Mouse (Mus musculus) spleen, postnatal 4 days (tissue): ENCODE measurements around the gene Kdm4b.
A peak's percentile ranks its signal among the peaks of the same experiment; 100 is the strongest.

ENCODE experiments used
- DNase-seq, 2 experiments: peaks; one replicate each; pipeline ENCODE4 v3.0.0; 2022; ENCODE audit warnings: low spot score in 2 of 2

Kdm4b gene

DNA sequence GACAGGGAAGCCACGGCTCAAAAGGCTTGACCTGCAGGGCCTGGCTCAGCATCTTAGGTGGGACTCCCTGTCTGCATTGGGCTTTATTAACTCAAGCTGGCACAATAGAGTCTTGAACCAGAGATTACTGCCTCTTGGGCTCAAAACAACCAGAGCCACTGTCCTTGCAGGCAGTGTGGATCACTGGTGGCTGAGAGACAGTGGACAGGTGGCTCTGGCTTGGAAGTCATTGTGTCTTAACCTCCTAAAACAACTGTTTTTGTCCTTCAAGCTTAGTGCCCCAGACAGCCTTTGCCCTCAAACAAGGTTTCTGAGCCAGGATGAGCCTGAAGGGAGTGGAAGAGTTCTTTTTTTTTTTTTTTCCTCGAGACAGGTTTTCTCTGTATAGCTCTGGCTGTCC is 19.5 kb downstream of the Kdm4b start:
- no peak for DNase-seq

DNA sequence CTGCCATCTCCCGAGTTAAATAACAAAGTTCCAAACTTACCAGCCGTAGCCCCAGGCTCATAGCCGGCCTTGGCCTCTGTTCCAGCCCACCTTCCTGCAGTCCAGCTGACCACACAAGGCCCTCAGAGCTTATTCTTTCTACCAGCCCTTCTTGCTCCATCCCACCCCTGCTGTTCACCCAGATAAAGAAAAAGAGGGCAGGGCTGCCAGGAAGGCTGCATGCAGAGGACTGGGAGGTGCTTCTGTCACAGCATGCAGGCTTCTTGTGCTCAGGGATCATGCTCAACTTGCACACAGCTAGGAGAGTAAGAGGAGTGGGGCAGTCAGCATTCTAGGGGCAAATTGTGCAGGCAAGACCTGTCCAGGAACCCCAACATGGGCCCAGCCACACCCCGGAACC is 22.3 kb downstream of the Kdm4b start:
- no peak for DNase-seq

DNA sequence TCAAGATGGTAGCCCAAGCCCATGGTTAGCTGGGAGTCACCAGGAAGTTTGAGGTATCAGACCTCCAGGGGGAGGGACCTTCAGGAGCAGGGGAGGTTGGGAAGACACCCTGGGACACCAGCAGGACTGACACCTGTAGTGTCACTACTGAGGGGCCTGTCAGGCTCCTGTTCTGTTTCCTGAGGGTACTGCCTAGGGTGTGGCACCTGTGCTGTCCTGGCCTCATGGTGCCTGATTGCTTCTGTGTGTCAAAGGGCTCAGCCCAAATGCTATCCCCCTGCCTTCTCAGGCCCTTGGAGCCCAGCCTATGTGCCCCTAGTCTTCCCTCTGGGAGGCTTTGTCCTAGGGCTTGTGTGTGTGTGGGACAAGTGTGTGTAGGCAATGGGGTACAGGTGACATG is 22.7 kb downstream of the Kdm4b start:
- no peak for DNase-seq

DNA sequence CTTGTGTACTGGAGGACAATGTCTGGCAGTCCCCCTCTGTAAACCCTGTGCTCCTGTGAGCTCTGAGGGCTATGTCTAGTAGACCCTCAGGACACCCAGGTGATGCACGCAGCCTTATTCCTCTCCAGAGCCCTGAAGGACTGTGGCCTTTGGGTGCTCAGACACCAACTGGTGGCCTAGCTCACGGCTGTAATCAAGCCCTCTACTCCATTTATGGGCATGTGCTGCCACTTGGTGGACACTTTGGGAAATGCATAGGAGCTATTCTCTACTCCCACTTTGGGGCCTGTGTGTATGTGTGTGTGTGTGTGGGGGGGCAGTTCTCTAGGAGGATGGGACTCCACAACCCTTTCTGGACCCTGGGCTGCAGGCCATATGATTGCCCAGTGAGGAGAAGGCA is 24.8 kb downstream of the Kdm4b start:
- DNase-seq: peak; percentile 77 to 94

DNA sequence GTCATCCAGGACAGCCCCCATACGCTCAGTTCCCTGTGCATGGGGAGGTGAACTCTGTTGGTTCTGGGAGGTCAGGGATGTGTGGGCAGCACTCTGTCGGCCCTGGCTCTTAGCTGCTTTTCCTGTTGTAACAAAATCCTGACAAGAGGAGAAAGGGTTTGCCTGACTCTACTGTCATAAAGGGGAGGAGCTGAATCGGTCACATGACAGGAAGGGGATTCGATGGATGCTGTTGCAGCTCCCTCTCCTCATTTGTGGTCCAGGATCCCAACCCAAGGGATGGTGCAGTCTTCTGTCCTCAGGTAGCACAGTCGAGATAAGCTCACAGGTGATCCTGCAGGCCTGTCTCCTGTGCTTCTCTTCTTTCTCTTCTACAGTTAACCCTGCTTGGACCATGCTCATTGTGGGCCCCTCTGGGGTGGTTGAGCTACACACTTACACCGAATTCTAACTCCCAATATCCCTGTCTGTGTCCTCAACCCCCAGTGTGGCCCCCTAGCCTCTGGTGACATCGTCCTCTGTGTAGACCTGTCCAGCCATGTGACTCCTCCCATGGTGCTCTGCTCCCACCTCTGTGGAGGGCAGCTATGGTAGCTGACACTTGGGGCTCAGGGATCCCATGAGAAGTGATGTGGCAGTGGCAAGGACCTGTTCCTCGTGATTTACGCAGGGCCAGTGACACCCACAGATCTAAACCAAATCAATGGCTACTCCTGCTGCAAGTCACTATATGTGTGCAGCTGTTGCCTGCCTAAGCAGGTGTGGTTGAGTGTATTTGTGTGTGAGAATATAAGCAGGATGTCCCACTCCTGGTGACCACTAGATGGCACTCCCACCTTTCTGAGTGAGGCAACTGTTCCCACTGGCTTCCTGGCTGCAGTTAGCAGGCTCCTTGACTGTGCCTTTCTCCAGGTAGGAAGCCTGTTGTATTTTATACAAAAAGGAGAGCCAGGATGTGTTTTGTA is 31.3 kb downstream of the Kdm4b start:
- DNase-seq: peak; percentile 54 to 80

DNA sequence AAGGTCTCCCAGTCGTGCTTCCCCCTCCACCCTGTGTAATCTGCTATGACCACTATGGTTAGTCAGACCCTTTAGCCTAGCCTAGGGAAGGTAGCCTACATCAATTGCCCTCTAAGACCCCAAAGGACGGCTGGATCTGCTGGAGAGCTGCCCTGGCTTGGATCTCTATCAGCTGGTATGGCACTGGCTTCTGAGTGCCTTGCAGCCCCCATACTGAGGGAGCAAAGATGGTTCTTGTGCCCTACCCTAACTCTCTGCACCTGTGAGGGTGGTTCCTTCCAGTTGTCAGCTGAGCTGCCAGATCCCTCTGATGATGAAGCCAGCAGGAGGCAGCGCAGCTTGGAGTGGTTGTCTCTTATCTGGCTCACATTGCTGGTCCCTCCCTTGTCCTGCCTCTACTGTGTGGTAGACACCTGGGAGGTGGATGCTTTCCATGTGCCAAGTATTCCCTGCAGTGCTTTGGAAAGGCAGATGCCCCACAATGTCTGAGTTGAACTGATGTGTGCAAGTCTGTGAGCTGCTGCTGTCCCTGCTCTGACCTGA is 33.4 kb downstream of the Kdm4b start:
- DNase-seq: no peak

DNA sequence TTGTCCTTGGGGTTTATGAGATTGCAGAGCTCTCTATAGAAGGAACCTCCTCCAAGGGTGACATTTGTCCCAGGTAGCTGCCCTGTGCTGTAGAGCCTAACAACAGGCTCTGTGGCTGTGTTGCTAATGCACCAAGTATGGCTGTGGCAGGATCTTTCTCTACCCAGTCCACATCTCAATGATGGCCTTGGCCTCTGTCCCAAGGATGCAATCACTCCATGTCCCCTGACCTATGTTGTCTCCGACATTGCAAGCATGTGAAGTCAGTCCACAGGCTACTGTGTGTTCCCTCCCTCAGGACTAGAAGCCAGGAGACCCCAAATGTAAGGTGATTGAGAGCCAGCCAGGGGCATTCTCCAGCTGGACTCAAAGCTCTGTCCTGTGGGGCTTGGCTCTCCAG is 34.0 kb downstream of the Kdm4b start:
- no peak for DNase-seq

DNA sequence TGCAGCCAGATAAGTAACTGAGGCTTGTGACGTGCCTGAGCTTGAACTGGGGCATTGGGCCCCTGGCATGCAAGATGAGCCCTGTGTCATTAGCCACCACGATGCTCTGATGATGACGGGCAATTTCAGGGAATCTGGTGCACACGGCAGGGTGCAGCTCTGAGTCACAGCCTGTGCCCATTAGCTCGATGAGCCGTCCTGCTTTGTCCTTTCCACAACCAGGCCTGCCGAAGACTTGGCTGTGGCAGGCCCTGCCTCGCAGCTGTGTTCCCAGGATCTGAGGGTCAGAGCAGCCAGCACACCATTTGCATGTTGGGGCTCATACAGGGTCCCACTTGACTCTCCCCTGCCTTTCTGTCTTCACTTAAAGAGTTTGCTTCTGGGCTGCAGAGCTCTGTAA is 34.6 kb downstream of the Kdm4b start:
- DNase-seq: no peak

DNA sequence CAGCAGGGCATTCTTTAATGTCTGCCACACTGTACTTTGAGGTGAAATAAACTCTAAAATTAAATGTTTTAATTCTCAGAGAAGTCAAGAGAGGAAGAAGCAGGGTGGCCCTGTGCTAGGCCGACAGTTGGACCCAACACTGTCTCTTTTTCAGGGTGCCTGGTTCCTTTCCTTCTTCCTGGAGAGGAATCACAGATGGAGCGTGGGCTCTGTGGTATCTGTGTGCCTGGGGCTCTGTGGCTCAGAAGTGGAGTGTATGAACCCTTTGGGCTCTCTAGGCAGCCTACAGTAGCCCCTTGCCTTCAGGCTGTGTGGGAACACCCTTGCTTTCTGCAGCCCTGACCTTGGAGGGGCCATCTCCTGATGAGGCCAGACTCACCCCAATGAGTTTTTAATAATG is 35.7 kb downstream of the Kdm4b start:
- no peak for DNase-seq

DNA sequence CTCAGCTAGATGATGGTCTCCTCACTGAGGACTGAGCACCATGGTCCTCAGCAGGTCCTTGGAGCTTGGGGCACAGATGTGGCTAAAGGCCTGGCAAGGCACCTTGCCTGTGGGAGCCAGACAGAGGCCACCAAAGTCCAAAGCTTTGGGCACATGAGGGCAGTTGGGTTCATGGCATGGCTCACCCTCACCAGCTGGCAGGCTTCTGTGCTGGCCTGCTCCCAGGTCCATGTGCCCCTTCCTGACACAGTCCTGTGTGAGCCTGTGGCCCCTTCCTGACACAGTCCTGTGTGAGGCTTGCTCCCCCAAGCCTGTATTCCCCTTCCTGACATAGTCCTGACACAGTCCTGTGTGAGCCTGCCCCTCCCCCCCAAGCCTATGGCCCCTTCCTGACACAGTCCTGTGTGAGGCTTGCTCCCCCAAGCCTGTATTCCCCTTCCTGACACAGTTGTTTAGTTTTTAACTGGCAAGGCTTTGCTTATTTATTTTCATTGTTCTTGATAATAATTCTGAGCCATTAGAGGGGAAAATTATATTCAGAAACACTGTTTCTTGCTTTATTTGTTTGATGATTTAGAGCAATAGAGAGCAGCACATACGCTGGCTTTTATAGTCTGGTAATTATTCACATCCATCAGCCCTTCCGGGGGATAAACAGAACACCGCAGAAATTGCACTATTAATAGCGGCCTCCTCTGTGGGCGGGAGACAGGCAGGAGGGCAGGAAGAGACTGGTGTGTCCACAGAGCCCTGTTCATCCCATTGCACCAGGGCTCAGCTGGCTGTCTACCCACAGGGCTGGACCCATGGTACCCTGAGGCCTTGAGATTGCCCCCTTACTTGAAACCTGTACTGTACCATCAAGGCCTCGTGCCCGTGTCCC is 40.2 kb downstream of the Kdm4b start:
- no peak for DNase-seq

DNA sequence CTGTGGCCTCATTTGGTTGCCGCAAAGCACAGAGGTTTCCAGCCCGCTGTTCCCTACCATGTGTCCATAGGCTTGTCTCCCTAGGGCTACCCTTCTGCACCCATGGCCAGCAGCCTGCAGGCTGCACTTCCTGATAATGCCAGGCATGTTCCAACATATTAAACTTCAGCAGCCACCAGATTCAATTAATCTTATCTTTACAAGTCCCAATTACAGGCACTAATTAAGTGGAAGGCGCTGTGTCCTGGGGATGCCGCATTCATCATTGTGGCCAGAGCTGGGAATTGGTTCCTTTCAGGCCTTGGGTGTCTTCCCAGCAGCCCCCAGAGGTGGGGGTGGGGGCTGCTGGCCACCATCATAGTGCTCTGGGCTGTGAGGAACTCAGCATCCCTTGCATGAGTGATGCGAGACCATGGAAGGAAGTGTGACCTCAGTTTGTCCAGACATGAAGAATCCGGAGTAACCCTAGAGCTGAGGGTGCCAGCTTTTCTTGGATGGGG is 42.5 kb downstream of the Kdm4b start:
- no peak for DNase-seq

DNA sequence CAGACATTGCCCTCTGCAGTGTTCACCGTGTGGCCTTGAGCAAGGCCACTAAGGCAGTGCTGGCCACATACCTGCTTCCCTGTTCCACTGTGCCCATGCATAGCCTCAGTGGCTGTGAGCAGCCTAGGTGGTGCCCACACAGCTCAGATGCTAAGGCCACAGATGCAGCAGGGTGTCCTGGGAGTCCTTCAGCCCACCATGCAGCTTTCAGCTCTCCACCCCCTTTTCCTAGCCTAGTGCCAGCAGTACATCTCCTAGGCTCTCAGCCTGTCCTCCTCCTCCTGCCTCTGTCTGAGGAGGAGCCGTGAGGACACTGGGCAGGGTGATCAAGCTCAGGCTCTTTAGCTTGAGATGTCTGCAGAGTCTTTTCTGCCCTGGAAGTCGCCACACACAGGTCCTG is 44.2 kb downstream of the Kdm4b start:
- DNase-seq: no peak

DNA sequence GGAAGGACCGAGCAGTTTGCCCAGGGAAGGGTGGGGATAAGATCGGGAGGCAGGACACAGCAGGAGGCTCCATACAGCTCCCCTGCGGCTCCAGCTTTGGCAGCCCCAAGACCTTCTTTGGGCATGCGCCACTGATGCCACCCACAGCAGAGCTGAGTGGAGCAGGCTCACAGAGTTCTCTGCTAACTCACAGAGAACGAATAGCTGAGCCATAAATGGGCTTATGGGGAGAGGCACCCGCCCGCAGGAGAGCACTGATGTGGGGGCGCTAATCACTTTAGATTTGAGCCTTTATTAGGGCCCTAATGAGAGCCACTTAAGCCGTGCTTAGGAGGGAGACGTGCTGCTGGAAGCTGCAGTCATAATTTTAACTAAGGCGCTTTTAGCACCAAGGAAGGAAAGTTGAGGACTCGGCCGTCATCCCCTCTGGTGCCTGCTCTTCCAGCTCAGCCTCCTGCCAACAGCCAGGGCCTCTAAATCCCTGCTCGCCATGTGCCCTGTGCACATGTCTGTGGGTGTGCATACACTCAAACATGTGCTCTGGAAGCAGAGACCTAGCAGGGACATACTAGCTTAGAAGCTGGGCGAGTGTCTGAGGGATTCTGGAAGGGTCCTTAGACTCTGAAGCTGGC is 45.3 kb downstream of the Kdm4b start:
- DNase-seq: no peak

DNA sequence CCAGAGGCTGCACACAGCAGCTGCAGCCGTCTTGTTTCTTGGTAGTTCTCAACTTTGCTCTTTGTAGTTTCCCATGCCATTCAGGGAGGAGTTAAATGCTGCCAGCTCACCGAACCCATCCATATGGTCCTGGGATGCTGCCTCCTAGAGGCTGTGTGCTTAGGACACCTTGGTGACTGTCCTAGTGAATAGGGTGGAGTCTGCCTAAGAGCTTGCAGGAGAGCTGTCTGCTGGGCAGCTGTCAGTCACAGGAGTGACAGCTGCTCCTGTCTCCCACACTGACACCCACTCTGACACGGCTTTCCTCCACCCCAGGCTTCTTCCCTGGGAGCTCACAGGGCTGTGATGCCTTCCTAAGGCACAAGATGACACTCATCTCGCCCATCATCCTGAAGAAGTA is 46.2 kb downstream of the Kdm4b start:
- no peak for DNase-seq

DNA sequence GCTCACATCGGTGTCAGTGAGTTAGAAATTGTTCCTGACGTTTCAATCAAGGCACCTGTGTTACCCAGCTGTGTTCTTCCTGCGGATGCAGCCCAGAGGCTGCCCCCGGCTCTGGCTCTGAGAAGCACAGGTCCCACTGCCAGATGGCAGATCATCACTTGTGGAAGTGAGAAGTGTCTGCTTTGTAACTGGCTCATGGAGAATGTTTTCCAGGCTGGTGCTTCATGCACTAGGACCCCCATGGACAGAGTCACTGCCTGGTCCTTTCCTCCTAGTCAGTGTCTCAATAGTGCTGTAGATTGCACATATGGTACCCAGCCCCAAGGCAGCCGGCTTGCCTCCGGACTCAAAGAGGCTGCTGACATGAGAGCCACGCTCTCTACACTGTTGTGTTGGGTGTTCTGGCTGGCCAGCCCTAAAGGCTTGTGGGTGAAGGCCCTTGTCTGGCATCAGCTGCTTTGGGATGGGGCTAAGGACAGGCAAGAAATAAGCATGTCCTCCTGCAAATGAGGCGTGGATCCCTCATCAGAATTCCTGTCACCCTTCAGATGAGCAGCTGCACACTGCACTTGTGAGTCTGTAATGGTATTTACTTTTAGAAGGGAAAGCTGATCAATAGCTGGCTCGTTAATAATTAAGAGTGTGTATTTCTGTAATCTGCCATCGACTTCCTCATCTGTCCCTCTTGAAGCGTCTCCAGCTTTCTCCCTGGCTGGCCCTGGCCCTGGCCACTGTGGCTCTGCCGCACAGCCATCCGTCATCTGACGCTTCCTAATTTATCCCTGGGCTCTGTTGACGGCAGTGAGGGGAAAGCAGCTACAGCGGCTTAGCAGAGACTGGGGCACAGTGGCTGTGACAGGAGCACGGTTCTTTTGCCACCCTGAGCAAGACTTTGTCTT is 47.5 kb downstream of the Kdm4b start:
- DNase-seq: no peak

DNA sequence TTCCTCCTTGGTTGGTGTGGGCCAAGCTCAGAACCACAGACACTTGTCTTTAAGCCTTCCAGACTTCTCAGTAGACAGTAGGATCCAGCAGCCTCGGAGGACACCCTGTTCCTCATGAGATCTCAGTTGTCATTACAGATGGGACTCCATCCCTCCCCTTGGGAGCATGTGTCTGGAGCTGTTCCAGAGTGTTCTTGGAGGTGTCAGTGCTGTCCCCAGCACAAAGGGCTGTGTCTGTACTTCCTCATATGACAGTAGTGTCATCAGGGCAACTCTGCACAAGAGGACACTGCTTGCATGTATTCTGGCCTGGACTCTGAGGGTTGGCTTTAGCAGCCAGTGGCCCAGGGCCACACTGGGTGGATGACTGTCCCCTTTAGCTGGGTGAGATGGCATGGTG is 49.0 kb downstream of the Kdm4b start:
- DNase-seq: no peak

DNA sequence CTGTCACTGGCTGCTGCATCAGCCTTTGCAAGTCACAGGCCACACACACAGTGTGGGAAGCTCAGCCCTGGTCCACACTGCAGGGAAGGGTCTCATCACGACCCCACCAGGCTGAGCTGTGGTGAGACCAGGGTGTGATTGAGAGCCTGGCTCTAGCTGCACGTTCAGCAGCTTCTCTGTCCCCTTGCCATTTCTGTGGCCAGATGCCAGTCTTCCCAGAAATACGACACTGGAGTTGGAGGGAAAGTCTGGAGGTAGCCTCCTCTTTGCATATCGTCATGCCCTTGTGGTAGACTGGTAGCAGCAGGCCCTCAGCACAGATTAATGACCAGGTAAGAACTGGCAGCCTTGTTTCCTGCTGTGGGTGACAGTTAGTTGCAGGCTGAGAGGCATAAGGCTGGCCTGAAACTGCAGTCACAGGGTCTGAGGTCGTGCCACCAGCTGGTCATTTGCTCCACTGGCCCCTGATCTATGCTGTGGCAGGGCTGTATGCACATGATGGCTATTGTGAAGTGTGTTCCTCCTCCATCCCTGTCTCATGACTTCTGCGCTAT is 53.5 kb downstream of the Kdm4b start:
- no peak for DNase-seq

DNA sequence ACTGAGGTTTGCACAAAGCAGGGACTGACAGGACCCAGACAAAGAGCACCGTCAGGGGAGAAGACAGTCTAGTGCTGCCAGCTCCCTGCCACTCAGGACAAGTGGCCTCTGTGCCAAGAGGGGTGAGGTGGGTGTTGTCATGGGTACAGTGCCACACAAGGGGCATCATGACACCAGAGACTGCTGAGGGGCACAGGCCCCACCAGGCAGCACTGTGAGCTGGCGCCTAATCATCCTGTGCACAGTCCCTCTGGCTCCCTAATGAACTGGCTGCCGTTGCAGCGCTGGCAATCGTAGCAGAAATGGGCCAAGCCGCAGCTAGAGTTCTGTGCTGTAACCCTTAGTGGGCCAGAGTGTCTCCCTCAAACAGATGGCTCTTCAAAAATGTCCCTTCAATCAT is 54.4 kb downstream of the Kdm4b start:
- no peak for DNase-seq

DNA sequence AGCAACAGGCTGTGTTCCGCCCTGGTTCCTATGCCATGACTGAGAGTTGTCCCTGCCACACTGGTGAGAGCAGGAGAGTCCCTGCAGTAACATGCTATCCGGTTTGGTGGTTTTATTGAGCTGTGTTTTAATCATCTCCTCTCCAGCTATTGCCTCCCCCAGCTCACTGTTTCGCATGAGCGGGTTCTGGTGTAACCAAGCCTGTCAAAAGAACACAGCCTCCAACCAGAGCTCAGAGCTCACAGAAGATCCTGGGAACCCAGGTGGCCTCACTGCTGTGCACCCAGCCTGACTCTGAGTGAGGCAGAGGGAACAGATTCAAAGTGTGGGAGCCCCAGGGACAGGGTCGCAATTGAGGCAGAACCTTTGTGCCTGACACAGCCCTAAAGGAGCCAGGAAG is 55.3 kb downstream of the Kdm4b start:
- no peak for DNase-seq

DNA sequence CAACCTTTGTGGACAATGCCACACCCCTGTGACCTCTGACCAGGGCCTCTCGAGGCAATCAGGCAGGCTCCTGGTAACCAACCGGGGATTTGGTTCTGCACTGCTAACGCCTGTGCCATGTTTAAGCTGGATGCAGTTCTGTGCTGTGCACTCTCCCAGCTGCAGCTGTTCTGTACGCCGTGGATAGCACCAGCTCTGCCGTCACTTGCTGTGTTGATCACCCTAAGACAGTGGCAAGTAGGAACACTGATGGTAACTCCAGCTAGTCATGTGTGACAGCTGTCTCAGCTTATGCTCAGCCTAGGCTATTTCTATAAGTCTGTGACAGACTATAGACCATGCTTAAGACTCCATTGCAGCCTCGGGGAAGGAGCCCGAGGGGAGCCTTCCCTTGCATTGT is 57.1 kb downstream of the Kdm4b start:
- no peak for DNase-seq

DNA sequence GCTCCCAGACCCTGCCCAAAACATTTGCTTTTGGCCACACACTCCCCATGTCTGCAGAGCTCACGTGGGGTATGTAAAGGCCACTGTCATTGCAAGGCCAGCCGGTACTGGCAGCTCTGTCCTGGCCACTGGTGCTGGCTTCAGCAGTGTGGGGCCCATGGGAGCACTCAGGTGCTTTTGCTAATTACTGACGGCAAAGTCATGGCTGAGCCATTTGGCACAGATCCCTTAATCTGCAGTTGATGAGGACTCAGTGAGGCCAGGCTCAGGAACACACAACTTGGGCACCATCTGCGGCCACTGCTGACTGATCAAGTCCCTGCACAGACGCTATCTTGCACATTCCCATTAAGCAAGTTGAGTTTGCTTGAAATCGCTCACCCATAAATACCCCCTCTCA is 59.0 kb downstream of the Kdm4b start:
- DNase-seq: no peak
